Mouse (Mus musculus) urinary bladder, postnatal 14 days (tissue): Measurements from ENCODE around the gene Depp1.

Source experiments
- DNase-seq: peaks from one replicate; pipeline ENCODE4 v3.0.0; 2021; ENCODE audit warnings: low spot score

Gene Depp1

GRCm38 (mm10) chr6:116682317-116682716 is 31.9 kb downstream of the Depp1 start:
- DNase-seq = peak; percentile 34

GRCm38 (mm10) chr6:116693639-116694038 is 43.2 kb downstream of the Depp1 start:
- no peak for DNase-seq

- no peak for DNase-seq
Measured at GRCm38 (mm10) chr6:116694346-116694745, 43.9 kb downstream of the Depp1 start.

- DNase-seq = no peak
Measured at GRCm38 (mm10) chr6:116697413-116697812, 47.0 kb downstream of the Depp1 start.

- no peak for DNase-seq
Measured at GRCm38 (mm10) chr6:116697896-116698425, 47.6 kb downstream of the Depp1 start.

- no peak for DNase-seq
Measured at GRCm38 (mm10) chr6:116700821-116701220, 50.4 kb downstream of the Depp1 start.
